In the genomic region with DNA sequence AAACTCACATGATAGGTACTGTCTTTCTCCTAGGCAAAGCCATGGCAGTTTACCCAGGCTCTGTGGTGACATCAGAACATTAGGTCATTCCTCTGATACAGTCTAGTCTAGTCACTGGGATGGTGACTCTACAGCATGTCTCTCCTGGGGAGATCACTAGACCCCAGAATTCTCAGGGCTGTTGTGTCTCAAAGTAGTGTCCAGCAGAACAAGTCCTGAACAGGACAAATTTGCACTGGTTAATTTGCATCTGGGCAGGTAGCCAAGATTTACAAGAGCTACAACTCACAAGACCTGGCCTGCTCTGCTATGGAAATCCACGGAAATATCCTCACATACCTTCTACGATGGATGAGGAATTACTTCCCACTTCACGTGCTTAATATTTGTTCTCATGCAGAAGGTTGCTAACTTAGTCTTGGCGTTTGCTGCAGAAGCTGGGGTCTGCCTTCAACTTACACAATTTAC, we compare ENCODE assay signal across 15 mouse cellular contexts.
DNase-seq lines count a peak whose midpoint lies in the region; ATAC-seq and TF ChIP-seq lines count a peak whose summit lies in the region.
"Had no signal": no experiment of that assay in that cellular context is flagged by ENCODE, and none has a peak within 500 bp of the region (broad histone marks: within the 10 kb centered on the region; RNA-seq: fewer than 3 reads in every experiment).

No protein-coding gene starts in this region.

- ATAC-seq in frontal cortex, adult (ENCODE audit: low TSS enrichment) = no peak
- ATAC-seq: forebrain, postnatal 0 days; Patski had no signal

- DNase-seq in kidney, adult 18-20 months = peak; percentile 31
- DNase-seq in kidney, adult 11 months = no peak
- DNase-seq in MN1 (ENCODE audit: low spot score) (peak; percentile 13), adipocyte (ENCODE audit: low spot score) (peak; percentile 46)
- DNase-seq in kidney, postnatal 14 days = peak; percentile 45
- no peak for DNase-seq in left cerebral cortex, adult 2 months (ENCODE audit: extremely low spot score in 1 of 2, low spot score in 2 of 2)
- DNase-seq: cerebellum, adult 18-20 months; embryo, embryonic 11 days; forebrain, postnatal 0 days; gastrocnemius, postnatal 36 days had no signal

- intact Hi-C loops in left cerebral cortex, adult 2 months (cut with DNase I) = no loop called here

- H3K27ac ChIP-seq in left cerebral cortex, adult 2 months = no peak overlapping the region
- H3K27ac ChIP-seq: limb, embryonic 10.5 days; midbrain, embryonic 12.5 days had no signal

- no peak for TF ChIP-seq CTCF in left cerebral cortex, adult 2 months (IDR thresholded peaks at IDR 0.05)

- H3K4me3 ChIP-seq in left cerebral cortex, adult 2 months = no peak overlapping the region
- H3K4me3 ChIP-seq: erythroblast, embryonic 14.5 days; limb, embryonic 10.5 days; midbrain, embryonic 12.5 days had no signal

Comparison
In these comparisons a context has a peak if more than half of its experiments do, and no peak if none do; other contexts are left out.
1. DNase-seq: peak in kidney, adult 18-20 months (single experiment), MN1 (single experiment), adipocyte (single experiment) and kidney, postnatal 14 days (single experiment); none in kidney, adult 11 months (single experiment) and left cerebral cortex, adult 2 months (0 of 2).